Mouse (Mus musculus): ENCODE measurements at regions not wholly inside any gene's neighbourhood (a gene's known extent, or its start where the extent isn't known, plus 50 kb on each side); places are given as distances from the start of the nearest gene placed in this dataset.

- ChIA-PET POLR2A (no interaction called here), CTCF (no interaction called here)
- DNase-seq (ENCODE audit: low read depth, low spot score) (no peak), ATAC-seq (no peak)
- TF ChIP-seq CTCF (IDR thresholded peaks at IDR 0.05) = no peak
- in situ Hi-C loops (cut with MboI; ENCODE audit: low pct_unique_long_range_greater_than_20kb) = loop anchor here (10.0 kb wide), 1 partner anchor 169 kb away; the partner anchor contains the start of gene Rrbp1
- H3K27me3 ChIP-seq = no peaks in the 10 kb centered on the region
Observed at GRCm38 (mm10) chr2:144183371-144183944, 87.0 kb upstream of the Mgme1 start.

- ChIA-PET CTCF (no interaction called here), POLR2A (no interaction called here)
- DNase-seq (ENCODE audit: low read depth, low spot score) (no peak), ATAC-seq (no peak)
- H3K27me3 ChIP-seq = no peaks in the 10 kb centered on the region
- in situ Hi-C loops (cut with MboI; ENCODE audit: low pct_unique_long_range_greater_than_20kb) = loop anchor here (10.0 kb wide), 1 partner anchor 170 kb away; the partner anchor contains the start of gene Rrbp1
- TF ChIP-seq CTCF (IDR thresholded peaks at IDR 0.05) = no peak
Observed at GRCm38 (mm10) chr2:144185175-144185574, 85.3 kb upstream of the Mgme1 start.

- no peak for TF ChIP-seq CTCF (IDR thresholded peaks at IDR 0.05)
- no peak for ATAC-seq
- in situ Hi-C loops (cut with MboI; ENCODE audit: low pct_unique_long_range_greater_than_20kb) = loop anchor here (10.0 kb wide), 1 partner anchor 172 kb away; the partner anchor contains the start of gene Rrbp1
- ChIA-PET POLR2A (no interaction called here), CTCF (interaction anchor here (0.9 to 1.2 kb wide), 3 partner anchors 9 to 206 kb away, joined by 3 read pairs; no protein-coding TSS in a partner anchor)
- no peak for DNase-seq (ENCODE audit: low read depth, low spot score)
- no peaks in the 10 kb centered on the region for H3K27me3 ChIP-seq
Observed at GRCm38 (mm10) chr2:144186426-144186825, 84.0 kb upstream of the Mgme1 start.

- in situ Hi-C loops (cut with MboI; ENCODE audit: low pct_unique_long_range_greater_than_20kb) = loop anchor here (10.0 kb wide), 1 partner anchor 173 kb away; the partner anchor contains the start of gene Rrbp1
- ChIA-PET POLR2A (interaction anchor here (0.7 kb wide), 1 partner anchor 13 kb away, joined by 4 read pairs; no protein-coding TSS in a partner anchor), CTCF (interaction anchor here (1.1 to 1.8 kb wide), 4 partner anchors 11 to 244 kb away, joined by 3 to 5 read pairs (median 4); no protein-coding TSS in a partner anchor)
- TF ChIP-seq CTCF (IDR thresholded peaks at IDR 0.05) = no peak
- DNase-seq (ENCODE audit: low read depth, low spot score) (no peak), ATAC-seq (no peak)
- no peaks in the 10 kb centered on the region for H3K27me3 ChIP-seq
Observed at GRCm38 (mm10) chr2:144188076-144188475, 82.4 kb upstream of the Mgme1 start.

- TF ChIP-seq CTCF (IDR thresholded peaks at IDR 0.05) = no peak
- no peaks in the 10 kb centered on the region for H3K27me3 ChIP-seq
- ATAC-seq (no peak), DNase-seq (ENCODE audit: low read depth, low spot score) (no peak)
- POLR2A ChIA-PET = interaction anchor here (0.7 kb wide), 1 partner anchor 13 kb away, joined by 4 read pairs; no protein-coding TSS in a partner anchor
- CTCF ChIA-PET = interaction anchor here (1.1 to 1.8 kb wide), 4 partner anchors 11 to 245 kb away, joined by 3 to 5 read pairs (median 4); no protein-coding TSS in a partner anchor
- in situ Hi-C loops (cut with MboI; ENCODE audit: low pct_unique_long_range_greater_than_20kb) = loop anchor here (10.0 kb wide), 1 partner anchor 174 kb away; the partner anchor contains the start of gene Rrbp1
Observed at GRCm38 (mm10) chr2:144188485-144188884, 82.0 kb upstream of the Mgme1 start.

- DNase-seq (ENCODE audit: low read depth, low spot score) (no peak), ATAC-seq (no peak)
- in situ Hi-C loops (cut with MboI; ENCODE audit: low pct_unique_long_range_greater_than_20kb) = loop anchor here (10.0 kb wide), 1 partner anchor 175 kb away; the partner anchor contains the start of gene Rrbp1
- TF ChIP-seq CTCF (IDR thresholded peaks at IDR 0.05) = no peak
- no peaks in the 10 kb centered on the region for H3K27me3 ChIP-seq
- ChIA-PET CTCF (no interaction called here), POLR2A (no interaction called here)
Observed at GRCm38 (mm10) chr2:144189756-144190155, 80.7 kb upstream of the Mgme1 start.

GRCm38 (mm10) chr2:144191018-144191417, 79.4 kb upstream of the Mgme1 start:
- no peak for TF ChIP-seq CTCF (IDR thresholded peaks at IDR 0.05)
- in situ Hi-C loops (cut with MboI; ENCODE audit: low pct_unique_long_range_greater_than_20kb) = no loop called here
- no peak for ATAC-seq
- ChIA-PET POLR2A (no interaction called here), CTCF (interaction anchor here (0.9 kb wide), 1 partner anchor 9 kb away, joined by 4 read pairs; no protein-coding TSS in a partner anchor)
- DNase-seq (ENCODE audit: low read depth, low spot score) = no peak
- no peaks in the 10 kb centered on the region for H3K27me3 ChIP-seq

GRCm38 (mm10) chr2:144191707-144192106, 78.8 kb upstream of the Mgme1 start:
- no peak for TF ChIP-seq CTCF (IDR thresholded peaks at IDR 0.05)
- no peaks in the 10 kb centered on the region for H3K27me3 ChIP-seq
- no peak for ATAC-seq
- CTCF ChIA-PET = no interaction called here
- in situ Hi-C loops (cut with MboI; ENCODE audit: low pct_unique_long_range_greater_than_20kb) = no loop called here
- POLR2A ChIA-PET = no interaction called here
- DNase-seq (ENCODE audit: low read depth, low spot score) = no peak

GRCm38 (mm10) chr2:144192428-144192827, 78.0 kb upstream of the Mgme1 start:
- DNase-seq (ENCODE audit: low read depth, low spot score) (no peak), ATAC-seq (no peak)
- in situ Hi-C loops (cut with MboI; ENCODE audit: low pct_unique_long_range_greater_than_20kb) = no loop called here
- ChIA-PET CTCF (no interaction called here), POLR2A (no interaction called here)
- H3K27me3 ChIP-seq = no peaks in the 10 kb centered on the region
- no peak for TF ChIP-seq CTCF (IDR thresholded peaks at IDR 0.05)

- no peaks in the 10 kb centered on the region for H3K27me3 ChIP-seq
- in situ Hi-C loops (cut with MboI; ENCODE audit: low pct_unique_long_range_greater_than_20kb) = no loop called here
- ChIA-PET POLR2A (interaction anchor here (1.0 kb wide), 1 partner anchor 8 kb away, joined by 6 read pairs; no protein-coding TSS in a partner anchor), CTCF (interaction anchor here (0.7 kb wide), 1 partner anchor 358 kb away, joined by 3 read pairs; no protein-coding TSS in a partner anchor)
- ATAC-seq (no peak), DNase-seq (ENCODE audit: low read depth, low spot score) (no peak)
- TF ChIP-seq CTCF (IDR thresholded peaks at IDR 0.05) = no peak
Observed at GRCm38 (mm10) chr2:144195851-144196250, 74.6 kb upstream of the Mgme1 start.

- in situ Hi-C loops (cut with MboI; ENCODE audit: low pct_unique_long_range_greater_than_20kb) = no loop called here
- CTCF ChIA-PET = interaction anchor here (1.1 kb wide), 1 partner anchor 248 kb away, joined by 3 read pairs; no protein-coding TSS in a partner anchor
- DNase-seq (ENCODE audit: low read depth, low spot score) = no peak
Observed at GRCm38 (mm10) chr2:144197139-144197538, 73.3 kb upstream of the Mgme1 start.

More at GRCm38 (mm10) chr2:144197139-144197538, 73.3 kb upstream of the Mgme1 start:
- POLR2A ChIA-PET = interaction anchor here (0.8 kb wide), 1 partner anchor 281 kb away, joined by 3 read pairs; no protein-coding TSS in a partner anchor
- no peaks in the 10 kb centered on the region for H3K27me3 ChIP-seq
- TF ChIP-seq CTCF (IDR thresholded peaks at IDR 0.05) = peak; percentile 29
- ATAC-seq = no peak

Data from Patski (cell line).